Mouse (Mus musculus) thymus, adult 2 months (tissue): Measurements from ENCODE around the gene Sdccag8. TPM values are rescaled to one million over a fixed set of nuclear protein-coding genes. Genes with fewer than 3 reads are reported as not detected.

ENCODE experiments used
- DNase-seq: peaks from one replicate; pipeline ENCODE4 v3.0.0; 2021
- H3K27ac ChIP-seq: fragments of 200-500 bp; 2 replicates; pipeline ENCODE4 v1.5.1; 2012; ENCODE audit warnings: low read length, control low read depth; ENCODE audit not compliant: control insufficient read depth, insufficient read depth
- H3K27me3 ChIP-seq: fragments of 200-500 bp; 2 replicates; pipeline ENCODE4 v1.6.1; 2012; ENCODE audit warnings: mild to moderate bottlenecking, low read length, moderate library complexity, mixed read lengths; ENCODE audit not compliant: control insufficient read depth, insufficient read depth
- H3K36me3 ChIP-seq: fragments of 200-500 bp; 2 replicates; pipeline ENCODE4 v1.6.1; 2012; ENCODE audit warnings: mild to moderate bottlenecking, low read length, moderate library complexity; ENCODE audit not compliant: control insufficient read depth, insufficient read depth
- H3K4me1 ChIP-seq: fragments of 200-500 bp; replicated peaks from 2 replicates; pipeline ENCODE4 v1.6.1; 2012; ENCODE audit warnings: low read length; ENCODE audit not compliant: control insufficient read depth, insufficient read depth
- H3K4me3 ChIP-seq: fragments of 200-500 bp; 2 replicates; pipeline ENCODE4 v1.5.1; 2012; ENCODE audit warnings: mild to moderate bottlenecking, low read length, control low read depth, moderate library complexity; ENCODE audit not compliant: control insufficient read depth, insufficient read depth
- CTCF ChIP-seq: fragments of 200-500 bp; IDR thresholded peaks from 2 replicates; pipeline ENCODE4 v1.5.1; 2012; ENCODE audit warnings: mild to moderate bottlenecking, control low read depth, low read length, moderate library complexity, borderline replicate concordance; ENCODE audit not compliant: control insufficient read depth, poor library complexity, insufficient read depth; ENCODE audit errors: extremely low read depth
- POLR2A ChIP-seq: fragments of 200-500 bp; IDR thresholded peaks from 2 replicates; pipeline ENCODE4 v1.6.1; 2012; ENCODE audit warnings: mild to moderate bottlenecking, low read length, control low read depth, moderate library complexity; ENCODE audit not compliant: control insufficient read depth, poor library complexity, insufficient read depth; ENCODE audit errors: extremely low read depth
- WGBS: fragments of 180-500 bp; shearing (Covaris S2); methylation state at CpG from one replicate; pipeline ENCODE4 v1.1.7; 2018; 5-methylcytosine and 5-hydroxymethylcytosine counted together
- polyA plus RNA-seq: library from polyadenylated mRNA; depleted of rRNA; stranded (reverse); fragments of >200 nt; gene quantifications from 2 replicates; pipeline ENCODE4 v1.2.3, GENCODE M21; 2012

Sdccag8 gene
- polyA plus RNA-seq, 1 experiment, result 6.2 TPM

DNA sequence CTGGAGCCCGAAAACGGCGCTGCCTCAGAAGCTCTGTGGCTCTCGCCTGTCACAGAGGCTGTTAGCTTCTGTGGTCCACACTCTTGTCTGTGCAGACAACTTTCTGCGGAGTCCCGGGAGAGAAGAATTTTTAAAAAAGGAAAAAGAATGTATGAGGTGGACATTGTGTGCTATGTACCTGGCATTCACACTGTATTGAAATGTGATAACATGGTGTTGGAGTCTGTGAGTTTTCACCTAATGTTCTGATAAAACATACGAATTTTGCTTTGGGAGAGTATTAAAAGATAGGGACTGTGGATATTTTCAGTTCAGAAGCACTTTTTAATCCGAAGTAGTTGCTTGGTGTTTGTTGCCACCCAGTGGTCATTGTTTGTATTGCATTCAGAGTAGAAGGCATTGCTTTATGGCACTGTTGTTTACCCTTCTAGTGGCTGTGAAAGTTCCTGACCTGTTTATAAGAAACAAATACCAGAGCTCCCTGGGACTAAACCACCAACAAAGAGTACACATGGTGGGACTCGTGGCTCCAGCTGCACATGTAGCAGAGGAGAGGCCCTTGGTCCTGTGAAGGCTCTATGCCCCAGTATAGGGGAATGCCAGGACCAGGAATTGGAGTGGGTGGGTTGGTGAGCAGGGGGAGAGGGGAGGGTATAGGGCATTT, 47.7 kb downstream of the Sdccag8 start:
- Histone ChIP-seq H3K27ac (no peak overlapping the region), H3K36me3 (no peaks in the 10 kb centered on the region), H3K27me3 (no peaks in the 10 kb centered on the region), H3K4me1 (no peaks in the 10 kb centered on the region), H3K4me3 (no peak overlapping the region)
- DNase-seq, result peak; percentile 72
- no peak for TF ChIP-seq POLR2A
- 68% methylated on average over 9 of the region's 9 CpGs for WGBS

DNA sequence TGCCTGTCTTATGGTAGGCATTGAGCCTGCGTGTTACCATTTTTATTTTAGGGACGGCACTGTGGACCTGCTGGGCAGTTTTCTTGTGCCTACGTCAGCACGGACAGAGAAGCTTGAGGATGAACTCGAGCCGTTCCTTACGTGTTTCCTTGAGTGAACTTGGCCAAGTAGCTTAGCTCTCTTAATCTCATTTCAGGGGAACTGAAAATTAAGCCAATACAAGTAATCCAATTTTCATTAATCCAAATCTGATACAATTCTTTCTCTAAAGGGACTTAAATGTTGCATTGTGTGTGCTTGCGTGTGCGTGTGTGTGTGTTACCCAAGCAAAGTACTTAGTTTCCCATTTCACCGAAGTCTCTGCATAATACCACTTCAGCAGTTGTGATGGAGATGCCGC, 56.0 kb downstream of the Sdccag8 start:
- Histone ChIP-seq H3K27ac (no peak overlapping the region), H3K27me3 (no peaks in the 10 kb centered on the region), H3K4me3 (no peak overlapping the region), H3K36me3 (peaks cover 8% of the 10 kb centered on the region; the same call in 1 of the 2 replicates), H3K4me1 (no peaks in the 10 kb centered on the region)
- TF ChIP-seq CTCF, result no peak
- WGBS, result 99% methylated on average over 11 of the region's 11 CpGs
- DNase-seq, result no peak

GRCm38 (mm10) chr1:176871975-176872374, 57.5 kb downstream of the Sdccag8 start:
- TF ChIP-seq POLR2A (no peak), CTCF (no peak)
- Histone ChIP-seq H3K36me3 (peaks cover 8% of the 10 kb centered on the region; the same call in 1 of the 2 replicates), H3K4me3 (no peak overlapping the region), H3K27me3 (no peaks in the 10 kb centered on the region), H3K4me1 (no peaks in the 10 kb centered on the region), H3K27ac (no peak overlapping the region)
- DNase-seq, result no peak
- 61% methylated on average over 3 of the region's 3 CpGs for whole genome bisulfite sequencing

- TF ChIP-seq POLR2A (no peak), CTCF (no peak)
- 97% methylated on average over 9 of the region's 9 CpGs for WGBS
- Histone ChIP-seq H3K4me3 (no peak overlapping the region), H3K27ac (no peak overlapping the region), H3K27me3 (no peaks in the 10 kb centered on the region), H3K36me3 (peaks cover 8% of the 10 kb centered on the region; the same call in 1 of the 2 replicates), H3K4me1 (no peaks in the 10 kb centered on the region)
- no peak for DNase-seq
Observed at GRCm38 (mm10) chr1:176873463-176873862, 59.0 kb downstream of the Sdccag8 start.

DNA sequence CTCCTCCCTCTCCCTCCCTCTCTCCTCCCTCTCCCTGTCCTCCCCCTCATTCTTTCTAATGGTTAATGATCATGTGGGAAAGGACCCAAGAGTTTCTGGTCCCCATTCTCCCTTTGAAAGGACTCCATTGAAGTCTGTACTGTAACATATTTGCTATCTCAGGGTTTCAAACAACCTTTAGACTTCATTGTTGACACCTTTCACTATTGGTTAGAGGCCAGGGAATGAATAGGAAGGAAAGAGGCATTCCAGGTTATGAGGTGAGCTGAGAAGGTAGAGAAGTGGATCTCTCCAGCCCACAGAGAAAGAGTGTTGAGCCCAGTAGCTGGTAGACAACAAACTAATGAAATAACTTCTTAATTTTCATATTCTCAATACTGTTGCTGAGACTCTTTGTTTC, 59.7 kb downstream of the Sdccag8 start:
- H3K4me1 ChIP-seq, result no peaks in the 10 kb centered on the region
- H3K27ac ChIP-seq, result no peak overlapping the region
- no peaks in the 10 kb centered on the region for H3K27me3 ChIP-seq
- DNase-seq, result no peak
- peaks cover 8% of the 10 kb centered on the region; the same call in 1 of the 2 replicates for H3K36me3 ChIP-seq
- TF ChIP-seq CTCF, result no peak
- no peak for TF ChIP-seq POLR2A
- no peak overlapping the region for H3K4me3 ChIP-seq

DNA sequence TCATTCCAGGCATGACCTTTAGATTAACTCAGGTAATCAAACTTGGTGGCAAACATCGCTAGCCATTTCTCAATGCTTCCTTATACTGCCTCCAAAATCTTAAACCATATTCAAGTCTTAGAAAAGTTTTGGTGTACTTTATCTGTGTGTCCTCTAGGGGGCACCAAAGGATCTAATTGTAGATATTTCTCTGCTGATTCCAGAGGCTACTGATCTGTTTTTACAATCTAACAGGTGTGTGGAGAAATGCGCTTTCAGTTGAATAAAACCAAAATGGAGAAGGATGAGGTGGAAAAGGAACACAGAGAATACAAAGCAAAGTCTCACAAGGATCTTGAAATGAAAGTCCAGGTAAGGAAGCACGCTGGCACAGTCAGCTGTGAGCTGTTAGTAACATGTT, 63.3 kb downstream of the Sdccag8 start:
- H3K4me1 ChIP-seq, result no peaks in the 10 kb centered on the region; the same call in 1 of the 2 replicates
- H3K27ac ChIP-seq, result no peak overlapping the region
- DNase-seq, result peak; percentile 55
- 49% methylated on average over 3 of the region's 3 CpGs for WGBS
- no peaks in the 10 kb centered on the region for H3K36me3 ChIP-seq
- TF ChIP-seq POLR2A, result no peak
- TF ChIP-seq CTCF, result no peak
- no peak overlapping the region for H3K4me3 ChIP-seq
- no peaks in the 10 kb centered on the region for H3K27me3 ChIP-seq

DNA sequence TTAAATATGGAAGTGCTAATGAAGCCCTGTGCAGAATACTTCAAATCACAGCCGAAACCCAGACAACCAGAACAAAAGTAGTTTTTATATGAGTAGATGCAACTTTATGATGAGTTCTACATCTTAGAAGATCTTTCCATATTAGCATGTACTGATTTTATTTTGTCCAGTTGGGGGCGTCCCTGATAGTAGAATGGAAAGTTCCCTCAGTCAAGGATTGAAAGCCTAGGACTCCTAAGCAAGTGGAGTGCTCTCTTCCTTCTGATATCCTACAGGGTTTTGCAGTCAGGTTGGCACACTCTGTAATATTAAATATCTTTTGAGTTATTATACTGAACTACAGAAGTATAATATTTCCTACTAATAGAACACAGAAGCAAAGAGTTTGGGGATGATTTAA, 64.5 kb downstream of the Sdccag8 start:
- Histone ChIP-seq H3K27ac (no peak overlapping the region), H3K36me3 (no peaks in the 10 kb centered on the region), H3K4me3 (no peak overlapping the region), H3K27me3 (no peaks in the 10 kb centered on the region), H3K4me1 (no peaks in the 10 kb centered on the region; the same call in 1 of the 2 replicates)
- no peak for TF ChIP-seq POLR2A
- TF ChIP-seq CTCF, result no peak
- peak; percentile 55 for DNase-seq
- WGBS, result 92% methylated on average over 2 of the region's 2 CpGs
